Mouse (Mus musculus): ENCODE data around the gene Bmx. TPM values are rescaled to one million over a fixed set of nuclear protein-coding genes. Genes with fewer than 3 reads are reported as not detected.

Gene Bmx
- polyA plus RNA-seq, 1 experiment from 2014 or later, result 0.32 TPM

DNA sequence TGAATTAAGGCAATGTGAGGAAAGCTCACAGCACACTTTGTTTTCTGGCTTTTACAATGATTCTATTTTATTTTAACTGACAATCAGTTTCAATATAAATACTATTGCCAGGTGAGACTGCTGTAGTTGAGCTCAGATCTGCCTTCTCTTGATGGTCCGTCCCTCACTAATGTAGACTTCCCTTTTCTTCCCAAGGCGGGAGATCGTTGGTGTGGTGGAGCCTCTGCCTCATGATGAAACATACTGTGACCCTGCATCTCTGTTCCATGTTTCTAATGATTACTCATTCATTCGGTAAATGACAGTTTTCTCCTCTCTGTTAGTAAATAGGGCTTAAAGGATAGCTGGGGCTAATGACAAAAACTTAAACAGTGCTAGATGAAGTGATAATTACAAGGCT is 84.1 kb downstream of the Bmx start:
- H3K4me1 ChIP-seq, result no peaks in the 10 kb centered on the region
- no peak overlapping the region for H3K27ac ChIP-seq
- H3K9ac ChIP-seq, result no peak overlapping the region
- H3K27me3 ChIP-seq, result peaks cover 33% of the 10 kb centered on the region
- H3K36me3 ChIP-seq, result no peaks in the 10 kb centered on the region
- 87% methylated on average over 4 of the region's 4 CpGs for WGBS
- H3K4me2 ChIP-seq, result no peak overlapping the region
- no peaks in the 10 kb centered on the region for H3K9me3 ChIP-seq
- no peak for ATAC-seq (ENCODE audit: insufficient number of reproducible peaks, insufficient read depth, low FRiP score, low TSS enrichment, low read depth)
- H3K4me3 ChIP-seq, result no peak overlapping the region

DNA sequence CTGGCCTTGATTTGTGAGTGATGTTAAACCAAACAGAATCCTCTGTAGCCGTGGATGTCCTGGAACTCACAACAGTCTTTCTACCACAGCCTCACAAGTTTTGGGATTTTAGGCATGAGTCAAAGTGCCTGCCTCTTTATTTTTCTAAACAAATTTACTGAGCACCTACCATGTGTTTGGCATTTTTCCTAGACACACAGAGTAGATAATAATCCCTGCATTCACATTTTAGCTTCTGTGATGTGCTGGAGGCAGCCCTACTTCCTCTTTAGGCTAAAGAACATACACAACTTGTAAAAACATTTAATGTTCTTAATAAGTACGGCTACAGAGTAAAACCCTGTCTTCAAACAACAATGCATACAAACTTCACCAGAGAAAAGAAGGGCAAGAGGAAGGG is 87.0 kb downstream of the Bmx start:
- WGBS, result 54% methylated on average over 2 of the region's 2 CpGs
- ATAC-seq (ENCODE audit: insufficient number of reproducible peaks, insufficient read depth, low FRiP score, low TSS enrichment, low read depth), result no peak

DNA sequence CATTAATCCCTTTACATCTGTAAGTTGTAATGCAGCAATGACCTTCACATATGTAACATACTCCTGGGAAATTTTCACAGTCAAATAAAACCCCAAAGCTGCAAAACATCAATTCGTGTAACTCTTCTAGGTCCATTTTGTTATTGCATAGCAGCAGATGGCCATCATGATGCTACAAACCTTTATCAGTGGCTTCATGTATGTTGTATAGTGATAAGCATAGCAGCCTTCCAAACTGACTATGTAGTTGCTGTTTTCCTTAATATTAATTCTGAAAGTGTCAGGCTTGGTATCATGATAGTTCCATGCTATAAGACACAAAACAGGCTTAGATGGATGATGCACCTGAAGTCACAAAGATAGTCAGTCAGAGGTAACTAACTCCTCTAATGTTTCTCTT is 93.3 kb downstream of the Bmx start:
- no peaks in the 10 kb centered on the region for H3K4me1 ChIP-seq
- no peak overlapping the region for H3K27ac ChIP-seq
- WGBS, result 74% methylated on average over 1 of the region's 1 CpGs
- H3K36me3 ChIP-seq, result no peaks in the 10 kb centered on the region
- no peak overlapping the region for H3K4me3 ChIP-seq
- H3K4me2 ChIP-seq, result no peak overlapping the region
- H3K9me3 ChIP-seq, result no peaks in the 10 kb centered on the region
- no peak for ATAC-seq (ENCODE audit: insufficient number of reproducible peaks, insufficient read depth, low FRiP score, low TSS enrichment, low read depth)
- no peak overlapping the region for H3K9ac ChIP-seq
- H3K27me3 ChIP-seq, result peaks cover 21% of the 10 kb centered on the region; the same call in 1 of the 2 replicates

More for the DNA sequence above, 87.0 kb downstream of the Bmx start:
- Histone ChIP-seq H3K4me3 (no peak overlapping the region), H3K4me2 (no peak overlapping the region), H3K27me3 (peaks cover 28% of the 10 kb centered on the region), H3K4me1 (no peaks in the 10 kb centered on the region), H3K36me3 (no peaks in the 10 kb centered on the region), H3K9me3 (no peaks in the 10 kb centered on the region), H3K9ac (no peak overlapping the region), H3K27ac (no peak overlapping the region)

DNA sequence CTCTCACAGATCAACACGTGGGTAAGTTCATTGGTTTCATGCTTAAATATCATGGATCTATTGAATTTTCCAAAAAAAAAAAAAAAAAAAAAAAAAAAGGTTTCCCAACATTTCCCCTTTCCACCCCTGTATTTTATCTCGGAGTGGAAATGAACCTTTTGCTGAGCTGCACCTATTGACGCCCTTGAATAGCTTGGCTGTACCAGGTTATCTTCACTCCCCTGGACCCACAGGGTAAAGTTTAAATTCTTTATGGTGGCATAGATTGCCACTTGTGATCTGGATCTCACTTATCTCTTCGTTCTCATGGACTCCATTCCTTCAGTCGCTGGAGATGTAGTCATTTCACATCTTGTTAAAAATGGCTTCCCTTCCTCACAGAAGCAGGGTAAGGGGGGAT is 103.4 kb downstream of the Bmx start:
- WGBS, result 76% methylated on average over 5 of the region's 5 CpGs
- Histone ChIP-seq H3K9me3 (no peaks in the 10 kb centered on the region), H3K9ac (no peak overlapping the region)

DNA sequence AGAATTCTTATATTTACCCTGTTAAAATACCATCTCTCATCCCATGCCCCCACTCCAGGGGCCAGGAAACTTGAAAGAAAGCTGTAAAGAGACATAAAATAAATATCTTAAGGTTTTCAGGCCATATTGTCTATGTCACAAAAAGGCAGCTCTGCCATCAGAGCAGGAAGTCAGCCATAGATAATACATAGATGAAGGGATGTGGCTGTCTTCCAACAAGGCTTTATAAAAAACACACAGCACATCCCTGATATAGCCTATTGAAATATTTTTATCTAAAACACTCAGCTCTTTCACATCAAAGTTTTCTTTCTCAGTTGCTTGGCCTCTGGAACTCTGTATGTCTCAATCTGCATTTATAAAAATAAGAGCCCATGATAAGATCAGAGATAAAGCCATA is 104.4 kb downstream of the Bmx start:
- no peak overlapping the region for H3K9ac ChIP-seq
- no peaks in the 10 kb centered on the region for H3K9me3 ChIP-seq
- H3K27ac ChIP-seq, result no peak overlapping the region
- ATAC-seq (ENCODE audit: insufficient number of reproducible peaks, insufficient read depth, low FRiP score, low TSS enrichment, low read depth), result no peak
- H3K4me2 ChIP-seq, result no peak overlapping the region
- peaks cover 22% of the 10 kb centered on the region; the same call in 1 of the 2 replicates for H3K27me3 ChIP-seq
- H3K4me3 ChIP-seq, result no peak overlapping the region
- no peaks in the 10 kb centered on the region for H3K36me3 ChIP-seq
- H3K4me1 ChIP-seq, result no peaks in the 10 kb centered on the region

More for the DNA sequence above, 103.4 kb downstream of the Bmx start:
- no peak overlapping the region for H3K4me3 ChIP-seq
- H3K27me3 ChIP-seq, result peaks cover 25% of the 10 kb centered on the region; the same call in 1 of the 2 replicates
- no peak for ATAC-seq (ENCODE audit: insufficient number of reproducible peaks, insufficient read depth, low FRiP score, low TSS enrichment, low read depth)
- H3K27ac ChIP-seq, result no peak overlapping the region
- H3K36me3 ChIP-seq, result no peaks in the 10 kb centered on the region
- H3K4me2 ChIP-seq, result no peak overlapping the region
- no peaks in the 10 kb centered on the region for H3K4me1 ChIP-seq

DNA sequence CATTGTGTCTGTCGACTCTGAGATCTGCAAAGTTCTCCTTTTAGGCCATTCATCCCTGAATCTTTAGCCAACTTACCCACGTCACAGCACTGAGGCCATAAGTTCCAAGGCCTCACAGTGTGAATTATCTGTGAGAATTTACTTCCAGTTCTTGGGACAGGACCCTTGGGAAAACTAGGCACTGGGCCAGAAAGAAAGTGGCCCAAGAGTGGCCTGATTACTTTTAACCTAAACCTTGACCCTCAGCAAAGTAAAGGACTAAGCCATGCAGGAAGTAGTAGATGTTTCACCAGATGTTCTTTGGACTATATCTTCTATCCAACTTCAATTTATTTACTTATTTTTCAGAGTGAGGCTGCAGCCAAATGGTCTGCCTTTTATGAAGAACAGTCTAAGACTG is 105.3 kb downstream of the Bmx start:
- no peak overlapping the region for H3K4me3 ChIP-seq
- ATAC-seq (ENCODE audit: insufficient number of reproducible peaks, insufficient read depth, low FRiP score, low TSS enrichment, low read depth), result no peak
- H3K9ac ChIP-seq, result no peak overlapping the region
- H3K4me2 ChIP-seq, result no peak overlapping the region
- no peaks in the 10 kb centered on the region for H3K4me1 ChIP-seq
- H3K27ac ChIP-seq, result no peak overlapping the region
- H3K36me3 ChIP-seq, result no peaks in the 10 kb centered on the region
- H3K9me3 ChIP-seq, result no peaks in the 10 kb centered on the region
- H3K27me3 ChIP-seq, result peaks cover 27% of the 10 kb centered on the region
- WGBS, result 71% methylated on average over 2 of the region's 2 CpGs

DNA sequence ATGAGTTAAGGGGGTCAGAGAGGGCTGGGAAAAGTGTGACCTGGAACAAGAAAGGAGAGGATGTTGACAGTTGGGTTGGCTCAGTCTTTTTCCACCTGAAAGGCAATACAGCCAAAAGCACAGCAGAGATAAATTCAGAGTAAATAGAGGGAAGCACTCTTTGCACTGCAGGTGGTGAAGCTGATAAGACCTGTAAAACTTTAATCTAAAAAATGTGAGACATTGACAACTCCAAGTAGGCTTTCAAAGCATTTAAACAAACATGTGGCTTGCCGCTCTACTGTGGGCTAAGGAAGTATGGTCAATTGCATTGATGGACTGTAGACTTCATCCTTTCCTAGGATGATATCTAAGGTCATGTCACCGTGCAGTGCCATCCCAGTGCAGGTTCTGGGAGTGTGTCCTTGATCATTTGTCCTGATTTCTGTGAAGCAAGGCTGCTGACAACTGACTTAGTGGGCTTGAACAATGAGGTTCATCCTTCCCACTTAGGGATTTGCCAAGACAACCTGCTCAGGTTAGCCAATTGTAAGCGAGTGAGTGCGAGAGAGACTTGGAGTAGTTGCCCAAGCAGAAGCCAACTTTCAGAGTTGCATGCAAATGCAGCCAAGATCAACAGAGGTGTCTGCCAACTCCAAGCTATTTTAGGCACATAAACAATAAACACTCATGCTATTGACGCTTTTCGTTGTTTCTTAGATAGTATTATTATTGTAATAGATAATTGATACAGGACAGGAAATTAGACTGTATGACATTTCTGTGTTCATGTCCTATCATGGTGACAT is 112.3 kb downstream of the Bmx start:
- Histone ChIP-seq H3K27ac (no peak overlapping the region), H3K36me3 (no peaks in the 10 kb centered on the region), H3K9ac (no peak overlapping the region), H3K4me1 (no peaks in the 10 kb centered on the region), H3K4me2 (no peak overlapping the region), H3K27me3 (peaks cover 31% of the 10 kb centered on the region), H3K9me3 (no peaks in the 10 kb centered on the region), H3K4me3 (no peak overlapping the region)
- no peak for ATAC-seq (ENCODE audit: insufficient number of reproducible peaks, insufficient read depth, low FRiP score, low TSS enrichment, low read depth)
- WGBS, result 90% methylated on average over 6 of the region's 6 CpGs

Other genes starting within 250 kb of the Bmx start
- gene Car5b, start 230.2 kb downstream of the Bmx start, polyA plus RNA-seq (2015; fragmentation: Nextera tagmentation; extraction: Ambion mirVana), result 0.83 and 0.98 TPM in 2 replicates
- gene Siah1b, start 181.7 kb downstream of the Bmx start, polyA plus RNA-seq (2015; fragmentation: Nextera tagmentation; extraction: Ambion mirVana), result 30.1 and 30.2 TPM in 2 replicates
- gene Cltrn, start 169.4 kb downstream of the Bmx start, polyA plus RNA-seq (2015; fragmentation: Nextera tagmentation; extraction: Ambion mirVana), result 0.24 TPM in 1 of 2 replicates, not detected in the other
- gene Ace2, start 118.9 kb downstream of the Bmx start, polyA plus RNA-seq (2015; fragmentation: Nextera tagmentation; extraction: Ambion mirVana), result 2.1 and 3.3 TPM in 2 replicates
- 7.4 and 9.0 TPM in 2 replicates for gene Pir, start 11.2 kb upstream of the Bmx start, polyA plus RNA-seq (2015; fragmentation: Nextera tagmentation; extraction: Ambion mirVana)
- gene Vegfd, start 115.2 kb upstream of the Bmx start, polyA plus RNA-seq (2015; fragmentation: Nextera tagmentation; extraction: Ambion mirVana), result 2.4 and 3.1 TPM in 2 replicates
- 12.3 and 15.0 TPM in 2 replicates for gene Piga, start 161.6 kb upstream of the Bmx start, polyA plus RNA-seq (2015; fragmentation: Nextera tagmentation; extraction: Ambion mirVana)
- gene Asb11, start 178.8 kb upstream of the Bmx start, polyA plus RNA-seq (2015; fragmentation: Nextera tagmentation; extraction: Ambion mirVana), result not detected in 2 replicates
- 1.6 and 2.0 TPM in 2 replicates for gene Asb9, start 248.1 kb upstream of the Bmx start, polyA plus RNA-seq (2015; fragmentation: Nextera tagmentation; extraction: Ambion mirVana)

Data from embryonic facial prominence, embryonic 13.5 days (tissue).